Mouse (Mus musculus): ENCODE measurements around the gene Il33.

The Il33 gene

GRCm38 (mm10) chr19:29986464-29987091, 61.7 kb downstream of the Il33 start:
- DNase-seq (ENCODE audit: low spot score in 2 of 2), result no peak

- no peak for DNase-seq (ENCODE audit: low spot score in 2 of 2)
Measured at GRCm38 (mm10) chr19:30000406-30001365, 75.8 kb downstream of the Il33 start.

GRCm38 (mm10) chr19:30001550-30001949, 76.6 kb downstream of the Il33 start:
- DNase-seq (ENCODE audit: low spot score in 2 of 2), result no peak

- DNase-seq (ENCODE audit: low spot score in 2 of 2), result no peak
Measured at GRCm38 (mm10) chr19:30003621-30004020, 78.7 kb downstream of the Il33 start, which contains the start of gene Trpd52l3. Gene Trpd52l3, plus strand, starts transcription at chr19:30003790.

GRCm38 (mm10) chr19:30006371-30006770, 81.5 kb downstream of the Il33 start:
- no peak for DNase-seq (ENCODE audit: low spot score in 2 of 2)
